Mouse (Mus musculus) myocyte (in vitro differentiated cells): ENCODE measurements around the gene Nr2c2.

Experiments
- MAX ChIP-seq: IDR thresholded peaks from one replicate; pipeline ENCODE4 v1.6.1; 2011; ENCODE audit warnings: low read depth, mild to moderate bottlenecking, control low read depth
- MYOD1 ChIP-seq, 3 experiments: IDR thresholded peaks; one replicate each; pipeline ENCODE4 v1.6.1; 2011; ENCODE audit warnings: control low read depth in 2 of 3, low read depth in 2 of 3, mild to moderate bottlenecking in 2 of 3, moderate library complexity in 1 of 3; ENCODE audit not compliant: insufficient read length in 2 of 3, control insufficient read depth in 1 of 3
- POLR2A ChIP-seq: IDR thresholded peaks from one replicate; pipeline ENCODE4 v1.6.1; 2011; ENCODE audit warnings: low read depth, mild to moderate bottlenecking, control low read depth, moderate library complexity; ENCODE audit not compliant: insufficient read length
- USF1 ChIP-seq: IDR thresholded peaks from one replicate; pipeline ENCODE4 v1.6.1; 2011; ENCODE audit warnings: low read depth, mild to moderate bottlenecking, control low read depth, moderate library complexity

- TF ChIP-seq MYOD1 (IDR thresholded peaks at IDR 0.05; ENCODE audit: control insufficient read depth in 1 of 3, insufficient read length in 2 of 3, low read depth in 2 of 3) (no peak), USF1 (no peak), MAX (no peak), POLR2A (no peak)
Measured at GRCm38 (mm10) chr6:92133617-92134016, 42.4 kb downstream of the Nr2c2 start.
